In the genomic region with DNA sequence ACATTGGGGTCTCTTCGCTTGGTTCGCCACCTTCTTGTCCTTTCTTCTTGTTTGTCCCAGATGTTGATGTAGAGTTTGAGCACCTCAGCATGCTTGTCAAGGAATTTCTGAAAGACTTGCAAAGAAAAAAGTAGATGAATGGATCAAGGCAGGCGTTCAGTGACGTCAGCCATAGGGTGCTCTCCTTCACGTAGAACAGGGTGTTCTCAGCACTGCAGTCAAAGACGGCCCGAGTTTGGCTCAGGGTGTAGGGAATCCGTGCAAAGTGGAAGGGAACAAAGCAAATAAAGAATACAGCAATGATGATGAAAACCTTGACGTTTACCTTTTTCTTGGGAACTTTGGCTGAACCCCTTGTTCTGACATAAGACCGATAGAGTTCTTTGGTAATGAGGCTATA, we compare ENCODE assay signal across 20 mouse cellular contexts. TPM values are rescaled to one million over a fixed set of nuclear protein-coding genes. Genes with fewer than 3 reads are reported as not detected.
"Had no signal": no experiment of that assay in that cellular context is flagged by ENCODE, and none has a peak within 500 bp of the region (broad histone marks: within the 10 kb centered on the region; RNA-seq: fewer than 3 reads in every experiment).

No protein-coding gene starts in this region.

- H3K27ac ChIP-seq: neural tube, embryonic 12.5 days; neural tube, embryonic 13.5 days; neural tube, embryonic 15.5 days; stomach, embryonic 15.5 days; stomach, postnatal 0 days had no signal

- H3K36me3 ChIP-seq: neural tube, embryonic 12.5 days; neural tube, embryonic 13.5 days; neural tube, embryonic 15.5 days; stomach, embryonic 15.5 days had no signal

- H3K9me3 ChIP-seq: neural tube, embryonic 12.5 days; neural tube, embryonic 13.5 days; neural tube, embryonic 15.5 days; stomach, embryonic 15.5 days had no signal

- DNase-seq: retina, postnatal 1 day; right cerebral cortex, adult 18-20 months; right cerebral cortex, postnatal 14 days; right cerebral cortex, postnatal 25 days; right cerebral cortex, postnatal 4 days; spleen, adult 18-20 months; thymus, adult 18-20 months; thymus, adult 2 months; thymus, postnatal 14 days; thymus, postnatal 25 days; thymus, postnatal 36 days; thymus, postnatal 4 days had no signal

- H3K9ac ChIP-seq: neural tube, embryonic 12.5 days; neural tube, embryonic 13.5 days; neural tube, embryonic 15.5 days; stomach, embryonic 15.5 days had no signal

- H3K27me3 ChIP-seq: neural tube, embryonic 12.5 days; neural tube, embryonic 13.5 days; neural tube, embryonic 15.5 days; stomach, embryonic 15.5 days had no signal

- H3K4me2 ChIP-seq: neural tube, embryonic 12.5 days; neural tube, embryonic 13.5 days; neural tube, embryonic 15.5 days; stomach, embryonic 15.5 days had no signal

- H3K4me1 ChIP-seq: neural tube, embryonic 12.5 days; neural tube, embryonic 13.5 days; neural tube, embryonic 15.5 days; stomach, embryonic 15.5 days had no signal

- H3K4me3 ChIP-seq: neural tube, embryonic 12.5 days; neural tube, embryonic 13.5 days; neural tube, embryonic 15.5 days; stomach, embryonic 15.5 days had no signal

RNA-seq across cellular contexts. Expression of gene Gpr87, which starts 22.3 kb away (rescaled TPM):
- polyA plus RNA-seq: neural tube, embryonic 11.5 days; neural tube, embryonic 13.5 days; small intestine, adult 2 months; spleen, adult 2 months had no signal
